Mouse (Mus musculus) liver, embryonic 14.5 days (tissue): ENCODE measurements at regions not wholly inside any gene's neighbourhood (a gene's known extent, or its start where the extent isn't known, plus 50 kb on each side); places are given as distances from the start of the nearest gene placed in this dataset.

Experiments used
- CTCF ChIP-seq: IDR thresholded peaks from 2 replicates; pipeline ENCODE4 v1.5.1; 2016; ENCODE audit warnings: antibody characterized with exemption, low read depth, control low read depth
- EP300 ChIP-seq: IDR thresholded peaks from 2 replicates; pipeline ENCODE4 v1.6.1; 2016; ENCODE audit warnings: antibody characterized with exemption, low read depth

DNA sequence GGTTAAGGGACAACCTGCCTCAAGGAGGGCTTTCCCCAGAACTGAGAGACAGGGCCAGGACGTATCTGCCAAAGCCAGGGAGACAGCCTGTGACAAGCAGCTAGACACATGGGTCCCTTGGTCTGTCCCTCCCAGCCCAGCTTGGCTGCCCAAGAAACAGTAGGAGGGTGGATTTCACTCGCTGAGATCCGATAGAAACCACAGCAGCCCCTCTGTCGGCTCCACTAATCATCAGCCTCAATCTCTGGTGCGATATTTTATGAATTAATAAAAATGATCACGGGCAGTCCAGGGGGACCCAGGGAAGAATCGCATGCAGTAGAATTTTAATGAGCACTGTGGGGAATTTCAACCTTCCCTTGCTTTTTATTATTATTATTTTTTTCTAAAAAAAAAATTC, 261.0 kb upstream of the Tle3 start:
- TF ChIP-seq CTCF = no peak
- TF ChIP-seq EP300 = no peak
